Mouse (Mus musculus): ENCODE measurements around the gene Ank3. TPM values are rescaled to one million over a fixed set of nuclear protein-coding genes. Genes with fewer than 3 reads are reported as not detected.

Ank3 gene
- total RNA-seq, 2 experiments from 2014 or later: 0.77 TPM; not detected in 1

DNA sequence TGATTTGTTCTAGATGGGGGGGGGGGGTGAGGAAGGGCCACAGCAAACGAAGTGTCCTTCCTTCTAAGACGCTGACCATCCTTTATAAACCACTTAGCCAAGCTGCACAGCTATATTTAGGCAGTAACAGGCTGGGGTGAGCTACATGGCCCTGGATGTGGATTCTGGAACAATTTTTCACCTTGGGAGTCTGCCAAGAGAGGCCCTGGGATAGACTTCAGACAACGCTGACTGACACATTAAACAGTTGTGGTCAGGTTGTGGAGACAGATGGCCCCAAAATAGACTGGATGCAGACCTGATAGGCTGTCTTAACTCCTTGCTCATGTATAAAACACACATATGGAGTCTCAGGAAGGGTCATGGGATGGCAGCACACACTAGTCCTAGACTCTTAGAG lies 658.5 kb downstream of the Ank3 start:
- ATAC-seq (replicated peaks; ENCODE audit: low FRiP score, poor library complexity, severe bottlenecking): no peak

DNA sequence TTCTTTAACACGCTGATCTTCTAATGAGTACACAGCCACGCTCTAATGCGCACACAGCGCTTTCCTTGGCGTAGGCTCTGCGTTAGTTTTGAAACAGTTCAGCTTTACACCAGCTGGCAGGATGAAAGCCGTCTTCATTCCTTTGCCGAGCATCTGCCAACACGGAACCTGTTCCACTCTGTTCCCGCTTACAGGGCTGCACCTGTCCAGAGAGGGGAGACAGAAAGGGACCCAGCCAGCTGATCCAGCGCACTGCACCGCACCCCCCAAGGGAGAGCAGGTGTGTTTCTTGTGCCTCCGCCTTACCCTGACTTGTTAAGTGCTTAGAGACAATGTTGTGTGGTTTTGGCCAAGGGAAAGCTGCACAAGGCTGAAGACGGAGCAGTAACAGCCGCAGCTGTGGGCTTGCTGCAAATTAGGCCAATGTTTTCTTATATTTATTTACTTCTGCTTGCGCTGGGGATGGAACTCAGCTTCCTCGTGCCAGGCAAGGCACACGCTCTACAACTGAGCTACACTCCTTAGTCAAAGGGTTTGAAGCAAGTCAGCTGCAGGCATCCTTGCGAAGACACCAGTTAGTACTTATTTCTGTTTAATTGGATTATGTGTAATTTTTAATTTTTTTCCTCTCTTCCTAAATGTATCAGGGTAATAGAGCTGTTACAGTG lies 661.6 kb downstream of the Ank3 start:
- ATAC-seq (replicated peaks; ENCODE audit: low FRiP score, poor library complexity, severe bottlenecking): no peak

DNA sequence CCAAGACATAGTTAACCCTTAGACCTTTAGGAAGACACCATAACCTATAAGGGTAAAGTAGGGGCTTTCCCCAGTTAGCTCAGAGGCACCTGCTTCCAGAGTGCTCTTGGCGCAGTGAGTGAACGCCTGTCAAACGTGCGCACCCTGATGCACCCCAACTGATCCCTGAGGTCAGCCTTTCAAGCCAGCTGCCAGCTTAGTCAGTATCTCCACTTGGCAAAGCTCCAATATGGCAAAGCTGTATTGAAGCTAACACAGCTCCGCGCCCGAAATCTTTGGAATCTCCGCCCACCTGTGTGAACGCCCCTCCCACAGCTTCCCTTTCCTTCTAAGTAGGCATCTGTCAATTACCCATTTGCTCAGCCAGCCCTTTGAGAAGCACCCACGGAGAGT lies 662.1 kb downstream of the Ank3 start:
- no peak for ATAC-seq (replicated peaks; ENCODE audit: low FRiP score, poor library complexity, severe bottlenecking)

DNA sequence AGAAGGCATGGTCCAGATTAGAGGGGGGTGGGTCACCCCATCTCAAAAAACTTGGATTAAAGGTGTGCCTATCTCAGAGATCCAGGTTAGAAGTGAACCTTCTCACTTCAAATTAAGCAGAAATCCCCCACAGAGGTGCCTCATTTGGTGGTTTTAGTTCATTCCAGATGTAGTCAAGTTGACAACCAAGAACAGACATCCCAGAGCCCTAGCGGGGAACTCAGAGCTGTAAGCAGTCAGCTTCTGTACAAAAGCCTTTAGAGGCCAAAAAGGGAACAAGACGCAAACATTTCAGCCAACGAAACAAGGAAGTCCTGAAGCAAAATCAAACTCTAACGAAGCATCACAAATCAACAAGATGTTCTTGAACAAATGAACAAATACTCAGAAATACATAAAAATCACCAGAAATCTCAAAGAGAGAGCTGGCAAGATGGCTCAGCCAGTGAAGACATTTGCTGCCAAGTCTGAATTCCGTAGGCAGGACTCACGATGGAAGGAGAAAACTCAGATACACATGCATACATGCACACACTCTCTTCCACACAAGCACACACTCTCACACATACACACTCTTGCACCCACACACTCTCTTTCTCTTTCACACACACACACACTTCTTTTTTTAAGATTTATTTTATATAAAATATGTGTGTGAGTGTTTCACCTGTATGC lies 665.4 kb downstream of the Ank3 start:
- ATAC-seq (replicated peaks; ENCODE audit: low FRiP score, poor library complexity, severe bottlenecking): no peak

DNA sequence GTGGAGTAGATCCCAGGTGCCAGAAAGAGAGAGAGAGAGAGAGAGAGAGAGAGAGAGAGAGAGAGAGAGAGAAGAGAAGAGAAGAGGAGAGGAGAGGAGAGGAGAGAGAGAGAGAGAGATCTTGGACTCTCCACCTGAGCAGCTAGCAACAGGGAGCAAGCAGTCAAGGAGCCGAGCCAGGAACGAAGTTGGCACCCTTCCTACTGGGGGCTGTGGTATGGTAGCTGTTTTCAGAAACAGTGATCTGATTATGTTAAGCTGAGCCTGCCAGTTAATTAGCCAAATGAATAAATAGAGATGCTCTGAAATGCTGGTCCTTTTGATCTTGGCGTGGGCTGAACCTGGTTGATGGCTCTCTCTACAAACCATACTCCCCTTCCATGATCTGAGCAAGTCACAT lies 666.6 kb downstream of the Ank3 start:
- ATAC-seq (replicated peaks; ENCODE audit: low FRiP score, poor library complexity, severe bottlenecking): no peak

DNA sequence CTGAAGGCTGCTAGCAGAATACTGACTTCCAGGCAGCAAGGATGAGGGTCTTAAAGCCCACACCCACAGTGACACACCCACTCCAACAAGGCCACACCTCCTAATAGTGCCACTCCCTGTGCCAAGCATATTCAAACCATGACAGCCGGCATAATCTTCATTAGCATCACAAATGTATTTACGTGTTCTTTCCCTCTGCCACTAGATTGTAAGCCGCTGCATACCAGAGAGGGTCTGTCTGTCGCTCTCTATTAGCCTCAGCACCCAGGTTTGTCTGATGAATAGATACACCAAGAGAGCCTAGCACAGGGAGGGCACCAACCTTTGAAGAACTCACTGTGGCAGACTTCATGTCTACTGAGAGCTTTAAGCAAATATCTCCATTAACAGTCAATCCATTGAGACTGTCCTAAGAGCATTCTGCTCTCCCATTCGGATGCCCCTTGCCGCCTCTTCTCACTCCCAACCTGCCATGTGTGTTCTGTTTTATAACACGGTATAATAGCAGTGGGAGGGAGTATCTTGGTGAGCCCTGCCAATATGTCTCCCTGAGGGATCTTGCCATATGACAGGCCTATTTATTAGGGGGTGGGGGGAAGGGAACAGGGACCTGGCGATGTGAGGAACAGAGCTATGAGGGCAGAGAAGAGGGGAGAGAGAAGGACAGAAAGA lies 668.1 kb downstream of the Ank3 start:
- no peak for ATAC-seq (replicated peaks; ENCODE audit: low FRiP score, poor library complexity, severe bottlenecking)

DNA sequence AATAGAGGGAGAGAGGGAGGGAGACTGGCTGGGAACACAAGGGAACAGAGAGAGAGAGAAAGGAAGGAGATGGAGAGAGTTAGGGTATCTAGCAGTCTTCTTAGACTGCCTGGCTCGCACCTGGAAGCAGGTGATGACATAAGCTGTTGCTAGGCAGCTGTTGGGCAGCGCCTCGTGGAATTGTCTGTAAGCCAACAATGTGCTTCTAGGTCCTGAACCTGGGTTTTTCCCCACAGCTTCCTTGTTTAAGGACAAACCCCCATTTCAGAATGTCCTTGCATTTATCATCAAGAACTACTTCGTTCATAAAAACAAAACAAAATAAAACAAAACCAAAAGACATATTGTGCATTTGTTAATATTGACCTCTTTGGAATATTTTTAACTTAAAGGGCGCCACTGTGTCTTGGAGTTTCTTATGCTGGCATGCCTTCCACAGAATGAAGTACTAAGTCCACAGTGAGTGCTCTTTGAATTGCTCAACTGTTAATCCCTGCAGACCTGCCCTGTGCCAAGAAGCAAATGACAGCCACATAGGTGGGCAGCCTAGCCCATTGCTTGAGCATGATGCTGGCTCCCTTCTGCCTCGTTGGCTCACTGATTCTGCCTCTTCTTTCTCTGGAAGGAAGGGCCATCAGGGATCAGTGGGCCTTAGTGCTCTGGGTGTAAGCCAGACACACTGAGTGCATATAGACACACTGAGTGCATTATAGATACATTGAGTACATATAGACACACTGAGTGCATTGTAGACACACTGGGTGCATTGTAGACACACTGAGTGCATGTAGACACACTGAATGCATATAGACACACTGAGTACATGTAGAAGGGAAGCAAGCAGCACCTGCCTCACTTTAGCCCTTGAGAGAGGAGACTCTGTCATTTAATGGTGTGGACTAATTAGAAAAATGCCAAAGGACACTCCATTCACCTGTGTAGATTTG lies 668.9 kb downstream of the Ank3 start:
- ATAC-seq (replicated peaks; ENCODE audit: low FRiP score, poor library complexity, severe bottlenecking): no peak

DNA sequence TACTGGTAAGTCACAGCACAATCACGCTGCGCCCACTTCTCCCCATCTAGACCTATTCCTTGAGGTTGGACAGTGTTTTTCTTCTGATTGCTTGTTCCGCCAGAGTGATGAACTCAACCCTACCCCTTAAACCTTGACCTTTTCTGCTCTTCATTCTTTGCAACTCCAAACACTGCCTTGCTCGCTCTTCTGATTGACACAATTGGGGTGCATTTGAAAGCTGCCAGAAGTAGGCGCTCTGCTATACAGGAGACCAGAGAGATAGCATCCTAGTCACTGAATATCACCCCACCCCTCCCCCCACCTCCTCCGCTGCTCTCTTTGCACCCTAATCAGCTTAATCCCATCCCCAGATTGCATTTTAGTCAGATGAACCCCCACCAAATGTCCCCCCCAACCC lies 670.7 kb downstream of the Ank3 start:
- ATAC-seq (replicated peaks; ENCODE audit: low FRiP score, poor library complexity, severe bottlenecking): no peak

DNA sequence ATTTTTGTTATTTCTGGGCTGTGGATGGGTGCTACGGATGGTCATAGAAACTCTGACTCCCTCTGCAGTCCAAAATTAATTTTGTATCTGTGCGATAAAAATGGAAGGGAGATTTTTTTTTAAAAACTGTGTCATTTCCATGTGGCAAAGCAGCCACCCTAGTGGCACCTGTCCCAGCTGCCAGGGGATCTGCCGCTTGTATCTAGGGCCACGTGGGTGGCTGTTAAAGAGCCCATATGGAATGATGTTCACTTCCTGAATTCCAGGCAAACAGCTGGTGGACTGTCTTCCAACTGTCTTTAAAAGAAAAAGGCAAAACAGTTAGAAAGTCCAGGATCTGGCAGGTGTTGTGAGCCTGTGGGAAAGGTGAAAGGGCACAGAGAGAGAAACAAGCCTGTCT lies 672.8 kb downstream of the Ank3 start:
- ATAC-seq (replicated peaks; ENCODE audit: low FRiP score, poor library complexity, severe bottlenecking): no peak

Other genes starting within 250 kb of the Ank3 start
- gene Rhobtb1, start 247.3 kb upstream of the Ank3 start, total RNA-seq (2015; ENCODE audit: low replicate concordance): 1.5 TPM in 1 of 2 replicates, not detected in the other
- 0.98 and 1.4 TPM in 2 replicates for gene Rhobtb1, start 247.3 kb upstream of the Ank3 start, total RNA-seq (2017; ENCODE audit: low replicate concordance)
- gene A930033H14Rik, start 185.7 kb upstream of the Ank3 start, total RNA-seq (2015; ENCODE audit: low replicate concordance): 0.21 TPM in 1 of 2 replicates, not detected in the other
- 0.26 and 0.56 TPM in 2 replicates for gene A930033H14Rik, start 185.7 kb upstream of the Ank3 start, total RNA-seq (2017; ENCODE audit: low replicate concordance)
- gene Cdk1, start 45.8 kb upstream of the Ank3 start, total RNA-seq (2015; ENCODE audit: low replicate concordance): 21.1 and 35.5 TPM in 2 replicates
- 82.0 and 106 TPM in 2 replicates for gene Cdk1, start 45.8 kb upstream of the Ank3 start, total RNA-seq (2017; ENCODE audit: low replicate concordance)

Measured in erythroblast, adult 5-6 weeks (primary cell).